Mouse (Mus musculus) pancreas, adult 10 weeks (tissue): ENCODE measurements around the gene Amigo2. TPM values are rescaled to one million over a fixed set of nuclear protein-coding genes. Genes with fewer than 3 reads are reported as not detected.

Source experiments
- polyA plus RNA-seq: library from polyadenylated mRNA; stranded (reverse); fragments of 350-450 nt; fragmentation: Illumina TruSeq; extraction: RNeasy Lipid Tissue Mini Kit (QIAGEN cat#74804); gene quantifications from one replicate; pipeline ENCODE4 v1.2.3, GENCODE M21; 2015; ENCODE audit warnings: low read depth, low replicate concordance; ENCODE audit not compliant: insufficient read depth

Gene Amigo2
- polyA plus RNA-seq: 6.7 TPM

GRCm38 (mm10) chr15:97246911-97247790 lies at the start of gene Amigo2, which contains the start of gene Pced1b:
TSS of gene Amigo2 (minus strand) at chr15:97247287.
TSS of gene Pced1b (plus strand) at chr15:97247107.

Other genes starting within 250 kb of the Amigo2 start
- 9.2 TPM for gene Slc38a4, start 191.3 kb downstream of the Amigo2 start, polyA plus RNA-seq
- 3.0 TPM for gene Pced1b, start 180 bp downstream of the Amigo2 start, polyA plus RNA-seq